Mouse (Mus musculus) limb, embryonic 13.5 days (tissue): Measurements from ENCODE around the gene Ift88. TPM values are rescaled to one million over a fixed set of nuclear protein-coding genes. Genes with fewer than 3 reads are reported as not detected.

ENCODE experiments used
- ATAC-seq: fragments of 200-750 bp; cut with Nextera tagmentation; 2 replicates; pipeline ENCODE4 v1.8.0; 2017; ENCODE audit warnings: low read depth, moderate number of reproducible peaks, moderate TSS enrichment; ENCODE audit not compliant: low FRiP score
- H3K27ac ChIP-seq: fragments of 300-500 bp; sonication (generic); 2 replicates; pipeline ENCODE4 v1.5.1; 2015; ENCODE audit warnings: inconsistent platforms, mild to moderate bottlenecking, moderate library complexity
- H3K27me3 ChIP-seq: fragments of 300-500 bp; sonication (generic); 2 replicates; pipeline ENCODE4 v1.6.1; 2015; ENCODE audit warnings: mild to moderate bottlenecking, inconsistent platforms
- H3K36me3 ChIP-seq: fragments of 300-500 bp; sonication (generic); 2 replicates; pipeline ENCODE4 v1.6.1; 2015; ENCODE audit warnings: inconsistent platforms, mild to moderate bottlenecking, moderate library complexity
- H3K4me1 ChIP-seq: fragments of 300-500 bp; sonication (generic); 2 replicates; pipeline ENCODE4 v1.6.1; 2015; ENCODE audit warnings: inconsistent platforms
- H3K4me2 ChIP-seq: fragments of 300-500 bp; sonication (generic); replicated peaks from 2 replicates; pipeline ENCODE4 v1.6.1; 2015; ENCODE audit warnings: inconsistent platforms, mild to moderate bottlenecking, moderate library complexity
- H3K4me3 ChIP-seq: fragments of 300-500 bp; sonication (generic); 2 replicates; pipeline ENCODE4 v1.5.1; 2015; ENCODE audit warnings: moderate library complexity, mild to moderate bottlenecking, inconsistent platforms
- H3K9ac ChIP-seq: fragments of 300-500 bp; sonication (generic); 2 replicates; pipeline ENCODE4 v1.6.1; 2015; ENCODE audit warnings: mild to moderate bottlenecking, inconsistent platforms
- H3K9me3 ChIP-seq: fragments of 300-500 bp; sonication (generic); 2 replicates; pipeline ENCODE4 v1.6.1; 2016; ENCODE audit warnings: inconsistent platforms
- WGBS: fragments of 180-500 bp; shearing (Covaris S2); methylation state at CpG from one replicate; pipeline ENCODE4 v1.1.7; 2015; 5-methylcytosine and 5-hydroxymethylcytosine counted together
- polyA plus RNA-seq: library from polyadenylated mRNA; unstranded; fragments of >200 nt; fragmentation: Nextera tagmentation; extraction: Ambion mirVana; gene quantifications from 2 replicates; pipeline ENCODE4 v1.2.1, GENCODE M21; 2015

Ift88 gene
- polyA plus RNA-seq, 1 experiment from 2014 or later, result 21.5 TPM

DNA sequence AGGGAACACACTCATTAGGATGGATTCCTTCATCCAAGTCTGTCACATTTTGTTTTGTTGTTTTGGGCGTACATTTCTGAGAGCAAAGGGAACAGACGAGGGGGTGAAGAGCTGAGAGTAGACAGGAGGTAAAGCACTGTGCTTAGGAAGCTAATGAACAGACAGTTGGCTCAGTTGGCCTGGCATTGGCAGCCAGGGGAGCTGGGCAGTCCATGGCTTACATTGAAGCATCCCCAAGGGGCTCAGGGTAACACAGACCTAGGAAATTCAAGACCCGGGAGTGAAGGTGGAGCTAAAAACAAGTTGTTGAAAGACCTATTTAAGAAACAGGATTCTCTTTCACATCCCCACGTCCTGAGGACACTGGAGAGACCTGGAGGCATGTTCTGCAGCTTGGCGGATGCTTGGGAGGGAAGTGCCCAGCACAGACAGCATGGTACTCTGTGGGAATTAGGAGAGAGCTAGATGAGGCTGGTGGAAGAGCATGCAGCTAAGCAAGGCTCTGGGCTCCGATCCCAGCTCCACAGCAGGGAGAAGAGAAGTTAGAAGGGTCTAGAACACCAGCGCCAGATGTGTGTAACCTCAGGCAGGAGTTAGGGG, 131.7 kb downstream of the Ift88 start:
- no peak overlapping the region for H3K27ac ChIP-seq
- no peak overlapping the region for H3K9ac ChIP-seq
- H3K9me3 ChIP-seq, result no peaks in the 10 kb centered on the region
- H3K4me3 ChIP-seq, result no peak overlapping the region
- no peaks in the 10 kb centered on the region for H3K27me3 ChIP-seq
- 87% methylated on average over 7 of the region's 7 CpGs for WGBS
- no peaks in the 10 kb centered on the region for H3K4me1 ChIP-seq
- ATAC-seq, result no peak
- no peak overlapping the region for H3K4me2 ChIP-seq
- H3K36me3 ChIP-seq, result peaks cover 7% of the 10 kb centered on the region

DNA sequence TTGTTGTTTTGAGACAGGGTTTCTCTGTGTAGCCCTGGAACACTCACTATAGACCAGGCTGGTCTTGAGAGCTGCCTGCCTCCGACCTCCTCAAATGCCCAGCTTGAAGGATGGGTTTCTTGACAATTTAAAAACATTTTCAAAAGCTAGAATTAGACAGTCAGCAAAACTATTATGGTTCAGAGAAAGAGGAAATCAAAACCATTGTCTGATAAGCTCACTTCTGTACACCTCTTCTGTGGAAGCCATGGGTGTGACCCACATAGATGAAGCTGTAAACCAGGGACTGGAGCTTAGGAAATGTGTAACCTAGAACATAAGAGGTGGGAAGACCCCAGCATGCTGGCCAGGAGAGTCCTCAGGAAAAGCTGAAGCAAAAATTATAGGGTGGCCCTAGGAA, 133.1 kb downstream of the Ift88 start:
- WGBS, result 97% methylated on average over 1 of the region's 1 CpGs
- Histone ChIP-seq H3K4me1 (no peaks in the 10 kb centered on the region), H3K4me2 (no peak overlapping the region), H3K4me3 (no peak overlapping the region), H3K9me3 (no peaks in the 10 kb centered on the region), H3K27ac (no peak overlapping the region), H3K9ac (no peak overlapping the region), H3K36me3 (peaks cover 7% of the 10 kb centered on the region), H3K27me3 (no peaks in the 10 kb centered on the region)
- no peak for ATAC-seq

- no peak overlapping the region for H3K27ac ChIP-seq
- H3K36me3 ChIP-seq, result peaks cover 5% of the 10 kb centered on the region
- no peak for ATAC-seq
- H3K4me3 ChIP-seq, result no peak overlapping the region
- no peak overlapping the region for H3K9ac ChIP-seq
- WGBS, result 87% methylated on average over 6 of the region's 6 CpGs
- no peaks in the 10 kb centered on the region for H3K27me3 ChIP-seq
- no peak overlapping the region for H3K4me2 ChIP-seq
- H3K4me1 ChIP-seq, result peaks cover 1% of the 10 kb centered on the region
- no peaks in the 10 kb centered on the region for H3K9me3 ChIP-seq
These were observed 141.8 kb downstream of the Ift88 start for GRCm38 (mm10) chr14:57565626-57566025.

Other genes starting within 250 kb of the Ift88 start
- gene Cryl1, start 25.5 kb upstream of the Ift88 start, polyA plus RNA-seq, result 28.6 and 30.0 TPM in 2 replicates
- 7.9 and 9.2 TPM in 2 replicates for gene Il17d, start 100.7 kb downstream of the Ift88 start, polyA plus RNA-seq
- 101 and 110 TPM in 2 replicates for gene Eef1akmt1, start 147.6 kb downstream of the Ift88 start, polyA plus RNA-seq
- 26.4 and 28.2 TPM in 2 replicates for gene Xpo4, start 241.4 kb downstream of the Ift88 start, polyA plus RNA-seq